Mouse (Mus musculus): ENCODE results near the gene Foxn3. TPM values are rescaled to one million over a fixed set of nuclear protein-coding genes. Genes with fewer than 3 reads are reported as not detected.

Gene Foxn3
- total and polyA plus RNA-seq, 3 experiments = 9.7 to 26.8 (median 11.0) TPM

DNA sequence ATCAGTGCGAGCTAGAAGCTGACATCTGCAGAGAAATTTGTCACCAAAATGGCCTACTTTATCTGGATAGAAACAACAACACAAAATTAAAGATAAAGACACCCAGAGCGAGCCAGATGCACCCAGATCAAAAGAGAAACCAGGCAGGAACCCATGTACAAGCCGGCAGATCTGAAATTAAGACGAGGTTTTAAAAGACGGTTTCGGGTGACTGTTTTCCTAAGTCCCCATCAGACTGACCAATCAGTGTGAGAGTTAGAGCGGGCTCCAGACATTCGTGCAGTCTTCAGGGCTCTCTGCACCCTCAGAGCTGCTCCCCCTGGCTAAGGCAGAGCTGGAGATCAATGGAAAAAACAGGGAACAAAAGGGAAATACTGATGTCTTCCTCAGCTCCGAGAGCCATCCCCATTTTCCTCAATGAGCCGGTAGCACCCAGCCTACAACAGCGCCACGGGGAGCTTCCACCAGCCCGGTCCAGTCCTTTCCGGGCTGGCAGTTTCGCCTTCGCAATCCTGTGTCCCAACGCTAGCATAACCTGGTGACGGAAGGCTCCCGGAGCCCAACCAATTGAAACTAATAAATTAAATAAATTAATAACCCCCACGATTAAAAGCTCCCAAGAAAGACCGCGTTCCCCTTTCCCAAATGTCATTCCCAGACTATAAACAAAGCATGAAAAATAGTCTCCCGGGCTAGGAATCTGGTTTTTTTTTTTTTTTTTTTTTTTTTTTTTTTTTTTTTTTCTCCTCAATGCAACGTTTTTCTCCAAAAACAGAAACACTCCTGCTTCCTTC lies 1.1 kb downstream of the Foxn3 start:
- peaks cover 0 to 31% of the 10 kb centered on the region in 2 experiments; a peak in 2 of 4 replicates for H3K4me1 ChIP-seq (ENCODE audit: control insufficient read depth in 1 of 2, insufficient read depth in 2 of 2)
- in situ Hi-C loops (cut with MboI; ENCODE audit: low pct_ligation_motif_present, low pct_unique_long_range_greater_than_20kb, low sequenced_read_pairs) = loop anchor here (5.0 kb wide), 1 partner anchor 65 kb away; no protein-coding TSS in a partner anchor
- TF ChIP-seq MAZ (IDR thresholded peaks at IDR 0.05; ENCODE audit: low read depth, low read length) (peak; percentile 49; the same call in 1 of the 2 replicates), ELF1 (IDR thresholded peaks at IDR 0.05; ENCODE audit: low read depth, low read length) (peak; percentile 37; the same call in 1 of the 2 replicates), ZKSCAN1 (IDR thresholded peaks at IDR 0.05; ENCODE audit: borderline replicate concordance, low read depth, low read length) (no peak), IRF4 (IDR thresholded peaks at IDR 0.05; ENCODE audit: low read depth, low read length) (0 out of 2 replicates have a peak, but pooled peaks have one; percentile 9), SIN3A (IDR thresholded peaks at IDR 0.05; ENCODE audit: low read length) (peak; percentile 40), RCOR1 (conservative IDR thresholded peaks at IDR 0.05; ENCODE audit: low read depth, low read length) (0 out of 2 replicates have a peak, but pooled peaks have one; percentile 44), USF1 (IDR thresholded peaks at IDR 0.05; ENCODE audit: low read depth, low read length) (no peak), CHD2 (IDR thresholded peaks at IDR 0.05; ENCODE audit: low read length) (peak; percentile 27; the same call in 1 of the 2 replicates), UBTF (IDR thresholded peaks at IDR 0.05; ENCODE audit: low read depth, low read length) (no peak), POLR2A (IDR thresholded peaks at IDR 0.05; ENCODE audit: low read depth, low read length) (peak; percentile 41; the same call in 1 of the 2 replicates), MYC (IDR thresholded peaks at IDR 0.05; ENCODE audit: low read depth, low read length) (0 out of 2 replicates have a peak, but pooled peaks have one; percentile 41), TBP (conservative IDR thresholded peaks at IDR 0.05; ENCODE audit: low read depth, low read length) (0 out of 2 replicates have a peak, but pooled peaks have one; percentile 14), MEF2A (IDR thresholded peaks at IDR 0.05; ENCODE audit: borderline replicate concordance, low read depth, low read length) (peak; percentile 42; the same call in 1 of the 2 replicates), SMC3 (IDR thresholded peaks at IDR 0.05; ENCODE audit: low read depth, low read length) (peak; percentile 25), NELFE (IDR thresholded peaks at IDR 0.05; ENCODE audit: low read depth, low read length) (0 out of 2 replicates have a peak, but pooled peaks have one; percentile 27), MAX (IDR thresholded peaks at IDR 0.05; ENCODE audit: low read length) (peak; percentile 39; the same call in 1 of the 2 replicates), BHLHE40 (IDR thresholded peaks at IDR 0.05; ENCODE audit: low read depth, low read length) (no peak), KAT2A (IDR thresholded peaks at IDR 0.05; ENCODE audit: insufficient replicate concordance, low read length) (0 out of 2 replicates have a peak, but pooled peaks have one; percentile 28), EP300 (IDR thresholded peaks at IDR 0.05; ENCODE audit: low read length) (peak; percentile 39; the same call in 1 of the 2 replicates), CTCF (conservative IDR thresholded peaks at IDR 0.05 in 1 of 2, IDR thresholded peaks at IDR 0.05 in 1 of 2; ENCODE audit: low read depth in 2 of 2, low read length in 2 of 2) (peak in 1 of 2 experiments; percentile 23; a peak in 2 of 4 replicates), ZNF384 (IDR thresholded peaks at IDR 0.05; ENCODE audit: low read depth, low read length) (peak; percentile 90), JUND (conservative IDR thresholded peaks at IDR 0.05; ENCODE audit: low read depth, low read length) (no peak)

More for the DNA sequence above, 1.1 kb downstream of the Foxn3 start:
- Histone ChIP-seq H3K4me3 (replicated peaks in 1 of 3; ENCODE audit: low read depth in 2 of 3, low read length in 2 of 3, poor library complexity in 1 of 3) (peak overlapping the region; percentile 67 to 93 (median 78)), H3K36me3 (replicated peaks in 1 of 2; ENCODE audit: control insufficient read depth in 1 of 2, insufficient read depth in 1 of 2, low read length in 1 of 2) (peaks cover 0 to 20% of the 10 kb centered on the region in 2 experiments), H3K9ac (ENCODE audit: insufficient read depth, low read depth) (peak overlapping the region; percentile 86), H3K4me2 (ENCODE audit: insufficient read depth, low read depth, poor library complexity, severe bottlenecking) (peak overlapping the region; percentile 99), H3K27ac (ENCODE audit: insufficient read depth, low read depth) (peak overlapping the region; percentile 58), H3K27me3 (replicated peaks) (no peaks in the 10 kb centered on the region), H3K79me2 (replicated peaks; ENCODE audit: control insufficient read depth, extremely low read depth, insufficient read depth, poor library complexity, severe bottlenecking) (peaks cover 37% of the 10 kb centered on the region), H3K9me3 (replicated peaks; ENCODE audit: low read length) (no peaks in the 10 kb centered on the region)
- dilution Hi-C loops (cut with MboI; ENCODE audit: extremely low pct_ligation_motif_present, extremely low pct_unique_long_range_greater_than_20kb, low sequenced_read_pairs) = no loop called here
- peak; percentile 66 for DNase-seq (ENCODE audit: extremely low read depth)

Measured in CH12.LX (cell line).